Mouse (Mus musculus): ENCODE data around the gene Hoxd4. TPM values are rescaled to one million over a fixed set of nuclear protein-coding genes. Genes with fewer than 3 reads are reported as not detected.

Gene Hoxd4
- polyA plus RNA-seq, 1 experiment from 2014 or later: 4.7 TPM

- peaks cover 65% of the 10 kb centered on the region for H3K4me1 ChIP-seq (ENCODE audit: control insufficient read depth, insufficient read depth, low read length)
- no peaks in the 10 kb centered on the region for H3K9me3 ChIP-seq (ENCODE audit: control insufficient read depth, low read length)
- H3K36me3 ChIP-seq (ENCODE audit: control insufficient read depth, insufficient read depth, low read length): peaks cover 14% of the 10 kb centered on the region
- peak overlapping the region; percentile 91 for H3K27ac ChIP-seq (ENCODE audit: low read depth, low read length)
- H3K27me3 ChIP-seq (ENCODE audit: control insufficient read depth, insufficient read depth, low read length): no peaks in the 10 kb centered on the region
- H3K4me2 ChIP-seq (ENCODE audit: low read depth, low read length): peak overlapping the region; percentile 66; the same call in 1 of the 2 replicates
- WGBS: 9% methylated on average over 11 of the region's 11 CpGs
- H3K4me3 ChIP-seq (ENCODE audit: low read depth, low read length): peak overlapping the region; percentile 22; the same call in 1 of the 2 replicates
- H3K9ac ChIP-seq (replicated peaks; ENCODE audit: low read depth, low read length): peak overlapping the region; percentile 51; the same call in 1 of the 2 replicates
- no peak for ATAC-seq (ENCODE audit: low read depth)
Measured at GRCm38 (mm10) chr2:74747661-74748141, 36.0 kb downstream of the Hoxd4 start.

- Histone ChIP-seq H3K36me3 (ENCODE audit: control insufficient read depth, insufficient read depth, low read length) (peaks cover 14% of the 10 kb centered on the region), H3K27me3 (ENCODE audit: control insufficient read depth, insufficient read depth, low read length) (no peaks in the 10 kb centered on the region), H3K4me1 (ENCODE audit: control insufficient read depth, insufficient read depth, low read length) (peaks cover 72% of the 10 kb centered on the region), H3K9ac (replicated peaks; ENCODE audit: low read depth, low read length) (peak overlapping the region; percentile 51), H3K4me2 (ENCODE audit: low read depth, low read length) (peak overlapping the region; percentile 66), H3K9me3 (ENCODE audit: control insufficient read depth, low read length) (no peaks in the 10 kb centered on the region), H3K4me3 (ENCODE audit: low read depth, low read length) (peak overlapping the region; percentile 28; the same call in 1 of the 2 replicates), H3K27ac (ENCODE audit: low read depth, low read length) (peak overlapping the region; percentile 91)
- no peak for ATAC-seq (ENCODE audit: low read depth)
- 13% methylated on average over 9 of the region's 9 CpGs for WGBS
Measured at GRCm38 (mm10) chr2:74748436-74748995, 36.8 kb downstream of the Hoxd4 start.

GRCm38 (mm10) chr2:74749337-74750121 is 37.8 kb downstream of the Hoxd4 start:
- Histone ChIP-seq H3K4me1 (ENCODE audit: control insufficient read depth, insufficient read depth, low read length) (peaks cover 72% of the 10 kb centered on the region), H3K27me3 (ENCODE audit: control insufficient read depth, insufficient read depth, low read length) (no peaks in the 10 kb centered on the region), H3K4me2 (ENCODE audit: low read depth, low read length) (peak overlapping the region; percentile 66), H3K9me3 (ENCODE audit: control insufficient read depth, low read length) (no peaks in the 10 kb centered on the region), H3K9ac (replicated peaks; ENCODE audit: low read depth, low read length) (peak overlapping the region; percentile 51), H3K27ac (ENCODE audit: low read depth, low read length) (peak overlapping the region; percentile 91), H3K4me3 (ENCODE audit: low read depth, low read length) (peak overlapping the region; percentile 28), H3K36me3 (ENCODE audit: control insufficient read depth, insufficient read depth, low read length) (peaks cover 12% of the 10 kb centered on the region)
- under 1% methylated on average over 47 of the region's 47 CpGs for WGBS
- ATAC-seq (ENCODE audit: low read depth): peak; percentile 83

GRCm38 (mm10) chr2:74750731-74751250 is 39.1 kb downstream of the Hoxd4 start:
- no peaks in the 10 kb centered on the region for H3K9me3 ChIP-seq (ENCODE audit: control insufficient read depth, low read length)
- no peaks in the 10 kb centered on the region for H3K27me3 ChIP-seq (ENCODE audit: control insufficient read depth, insufficient read depth, low read length)
- peaks cover 12% of the 10 kb centered on the region for H3K36me3 ChIP-seq (ENCODE audit: control insufficient read depth, insufficient read depth, low read length)
- H3K4me1 ChIP-seq (ENCODE audit: control insufficient read depth, insufficient read depth, low read length): peaks cover 59% of the 10 kb centered on the region
- peak overlapping the region; percentile 91 for H3K27ac ChIP-seq (ENCODE audit: low read depth, low read length)
- H3K4me3 ChIP-seq (ENCODE audit: low read depth, low read length): no peak overlapping the region
- H3K9ac ChIP-seq (replicated peaks; ENCODE audit: low read depth, low read length): no peak overlapping the region
- 39% methylated on average over 5 of the region's 5 CpGs for WGBS
- no peak for ATAC-seq (ENCODE audit: low read depth)
- no peak overlapping the region for H3K4me2 ChIP-seq (ENCODE audit: low read depth, low read length)

GRCm38 (mm10) chr2:74751861-74752260 is 40.1 kb downstream of the Hoxd4 start:
- WGBS: 93% methylated on average over 1 of the region's 1 CpGs
- H3K9ac ChIP-seq (replicated peaks; ENCODE audit: low read depth, low read length): no peak overlapping the region
- no peak overlapping the region; the same call in 1 of the 2 replicates for H3K4me2 ChIP-seq (ENCODE audit: low read depth, low read length)
- H3K27me3 ChIP-seq (ENCODE audit: control insufficient read depth, insufficient read depth, low read length): no peaks in the 10 kb centered on the region
- no peak for ATAC-seq (ENCODE audit: low read depth)
- H3K27ac ChIP-seq (ENCODE audit: low read depth, low read length): no peak overlapping the region
- no peak overlapping the region for H3K4me3 ChIP-seq (ENCODE audit: low read depth, low read length)
- no peaks in the 10 kb centered on the region for H3K9me3 ChIP-seq (ENCODE audit: control insufficient read depth, low read length)
- H3K36me3 ChIP-seq (ENCODE audit: control insufficient read depth, insufficient read depth, low read length): peaks cover 4% of the 10 kb centered on the region
- H3K4me1 ChIP-seq (ENCODE audit: control insufficient read depth, insufficient read depth, low read length): peaks cover 48% of the 10 kb centered on the region

- peak; percentile 12; the same call in 1 of the 2 replicates for ATAC-seq (ENCODE audit: low read depth)
Measured at GRCm38 (mm10) chr2:74752431-74753174, 40.9 kb downstream of the Hoxd4 start.

GRCm38 (mm10) chr2:74753175-74753523 is 41.4 kb downstream of the Hoxd4 start:
- Histone ChIP-seq H3K9me3 (ENCODE audit: control insufficient read depth, low read length) (no peaks in the 10 kb centered on the region), H3K9ac (replicated peaks; ENCODE audit: low read depth, low read length) (peak overlapping the region; percentile 57), H3K27me3 (ENCODE audit: control insufficient read depth, insufficient read depth, low read length) (no peaks in the 10 kb centered on the region), H3K27ac (ENCODE audit: low read depth, low read length) (peak overlapping the region; percentile 10; the same call in 1 of the 2 replicates), H3K4me3 (ENCODE audit: low read depth, low read length) (peak overlapping the region; percentile 32), H3K4me1 (ENCODE audit: control insufficient read depth, insufficient read depth, low read length) (peaks cover 39% of the 10 kb centered on the region), H3K4me2 (ENCODE audit: low read depth, low read length) (peak overlapping the region; percentile 69), H3K36me3 (ENCODE audit: control insufficient read depth, insufficient read depth, low read length) (no peaks in the 10 kb centered on the region)
- 2% methylated on average over 23 of the region's 25 CpGs for WGBS
- ATAC-seq (ENCODE audit: low read depth): no peak

More at GRCm38 (mm10) chr2:74752431-74753174, 40.9 kb downstream of the Hoxd4 start:
- 2% methylated on average over 43 of the region's 45 CpGs for WGBS
- Histone ChIP-seq H3K36me3 (ENCODE audit: control insufficient read depth, insufficient read depth, low read length) (no peaks in the 10 kb centered on the region), H3K4me2 (ENCODE audit: low read depth, low read length) (peak overlapping the region; percentile 69), H3K27ac (ENCODE audit: low read depth, low read length) (0 out of 2 replicates have a peak overlapping the region, but pooled peaks have one; percentile 52), H3K4me1 (ENCODE audit: control insufficient read depth, insufficient read depth, low read length) (peaks cover 42% of the 10 kb centered on the region), H3K27me3 (ENCODE audit: control insufficient read depth, insufficient read depth, low read length) (no peaks in the 10 kb centered on the region), H3K9ac (replicated peaks; ENCODE audit: low read depth, low read length) (peak overlapping the region; percentile 57), H3K9me3 (ENCODE audit: control insufficient read depth, low read length) (no peaks in the 10 kb centered on the region), H3K4me3 (ENCODE audit: low read depth, low read length) (peak overlapping the region; percentile 32)

- Histone ChIP-seq H3K36me3 (ENCODE audit: control insufficient read depth, insufficient read depth, low read length) (no peaks in the 10 kb centered on the region), H3K9ac (replicated peaks; ENCODE audit: low read depth, low read length) (no peak overlapping the region), H3K9me3 (ENCODE audit: control insufficient read depth, low read length) (no peaks in the 10 kb centered on the region), H3K4me3 (ENCODE audit: low read depth, low read length) (no peak overlapping the region), H3K4me1 (ENCODE audit: control insufficient read depth, insufficient read depth, low read length) (peaks cover 34% of the 10 kb centered on the region), H3K27ac (ENCODE audit: low read depth, low read length) (peak overlapping the region; percentile 10; the same call in 1 of the 2 replicates), H3K27me3 (ENCODE audit: control insufficient read depth, insufficient read depth, low read length) (no peaks in the 10 kb centered on the region), H3K4me2 (ENCODE audit: low read depth, low read length) (no peak overlapping the region)
- 31% methylated on average over 5 of the region's 5 CpGs for WGBS
- no peak for ATAC-seq (ENCODE audit: low read depth)
Measured at GRCm38 (mm10) chr2:74753711-74754110, 42.0 kb downstream of the Hoxd4 start.
